Mouse (Mus musculus): Measurements from ENCODE around the gene Rnf121. TPM values are rescaled to one million over a fixed set of nuclear protein-coding genes. Genes with fewer than 3 reads are reported as not detected.

Rnf121 gene
- total RNA-seq (2022): 10 to 100 TPM; 25.1 to 29.6 (median 27.5) TPM

GRCm38 (mm10) chr7:102065046-102065891 lies at the start of gene Rnf121, which contains the start of the genes Xndc1 and Xntrpc:
Gene Rnf121, minus strand, starts transcription at chr7:102065469.
Gene Xndc1, plus strand, starts transcription at chr7:102065511.
Gene Xntrpc, plus strand, starts transcription at chr7:102065713.
- peak; percentile 87 for DNase-seq (ENCODE audit: low spot score in 2 of 2)

GRCm38 (mm10) chr7:102113151-102113729 lies 48.0 kb upstream of the Rnf121 start:
- no peak for DNase-seq (ENCODE audit: low spot score in 2 of 2)

GRCm38 (mm10) chr7:102109746-102110145 lies 44.5 kb upstream of the Rnf121 start:
- no peak for DNase-seq (ENCODE audit: low spot score in 2 of 2)

GRCm38 (mm10) chr7:102109171-102109570 lies 43.9 kb upstream of the Rnf121 start, which contains the start of gene Art5:
Gene Art5, minus strand, starts transcription at chr7:102109489.
- DNase-seq (ENCODE audit: low spot score in 2 of 2): no peak

- DNase-seq (ENCODE audit: low spot score in 2 of 2): peak in 1 of 2 experiments; percentile 43
Measured at GRCm38 (mm10) chr7:102108206-102108605, 42.9 kb upstream of the Rnf121 start.

GRCm38 (mm10) chr7:102106700-102107141 lies 41.5 kb upstream of the Rnf121 start:
- DNase-seq (ENCODE audit: low spot score in 2 of 2): no peak

GRCm38 (mm10) chr7:102104126-102104525 lies 38.9 kb upstream of the Rnf121 start:
- DNase-seq (ENCODE audit: low spot score in 2 of 2): no peak

GRCm38 (mm10) chr7:102103555-102103954 lies 38.3 kb upstream of the Rnf121 start:
- DNase-seq (ENCODE audit: low spot score in 2 of 2): no peak

- DNase-seq (ENCODE audit: low spot score in 2 of 2): no peak
Measured at GRCm38 (mm10) chr7:102102696-102103095, 37.4 kb upstream of the Rnf121 start.

- no peak for DNase-seq (ENCODE audit: low spot score in 2 of 2)
Measured at GRCm38 (mm10) chr7:102102241-102102640, 37.0 kb upstream of the Rnf121 start.

- DNase-seq (ENCODE audit: low spot score in 2 of 2): peak in 1 of 2 experiments; percentile 64
Measured at GRCm38 (mm10) chr7:102101487-102101886, 36.2 kb upstream of the Rnf121 start, which contains the start of gene Art1. Gene Art1, plus strand, starts transcription at chr7:102101743.

- no peak for DNase-seq (ENCODE audit: low spot score in 2 of 2)
Measured at GRCm38 (mm10) chr7:102100868-102101267, 35.6 kb upstream of the Rnf121 start.

- peak in 1 of 2 experiments; percentile 48 for DNase-seq (ENCODE audit: low spot score in 2 of 2)
Measured at GRCm38 (mm10) chr7:102099760-102100661, 34.7 kb upstream of the Rnf121 start.

- DNase-seq (ENCODE audit: low spot score in 2 of 2): no peak
Measured at GRCm38 (mm10) chr7:102087336-102087735, 22.1 kb upstream of the Rnf121 start.

GRCm38 (mm10) chr7:102084041-102084696 lies 18.9 kb upstream of the Rnf121 start:
- DNase-seq (ENCODE audit: low spot score in 2 of 2): no peak

- no peak for DNase-seq (ENCODE audit: low spot score in 2 of 2)
Measured at GRCm38 (mm10) chr7:102082816-102083215, 17.5 kb upstream of the Rnf121 start, which contains the start of gene Trpc2. Gene Trpc2, plus strand, starts transcription at chr7:102083116.

GRCm38 (mm10) chr7:102081784-102082183 lies 16.5 kb upstream of the Rnf121 start:
- DNase-seq (ENCODE audit: low spot score in 2 of 2): peak; percentile 58

- DNase-seq (ENCODE audit: low spot score in 2 of 2): no peak
Measured at GRCm38 (mm10) chr7:102080311-102080710, 15.0 kb upstream of the Rnf121 start.

- no peak for DNase-seq (ENCODE audit: low spot score in 2 of 2)
Measured at GRCm38 (mm10) chr7:102078517-102078916, 13.2 kb upstream of the Rnf121 start.

- no peak for DNase-seq (ENCODE audit: low spot score in 2 of 2)
Measured at GRCm38 (mm10) chr7:102076714-102077296, 11.5 kb upstream of the Rnf121 start.

All from gastrocnemius, adult 8-10 months (tissue).